Mouse (Mus musculus) liver, embryonic 16.5 days (tissue): ENCODE data around the gene Taok2. TPM values are rescaled to one million over a fixed set of nuclear protein-coding genes. Genes with fewer than 3 reads are reported as not detected.

Experiments
- ATAC-seq: fragments of 200-750 bp; cut with Nextera tagmentation; 2 replicates; pipeline ENCODE4 v1.8.0; 2017; ENCODE audit warnings: low read depth, mild to moderate bottlenecking, moderate number of reproducible peaks, moderate library complexity
- H3K27ac ChIP-seq: fragments of 300-500 bp; sonication (generic); 2 replicates; pipeline ENCODE4 v1.5.1; 2014; ENCODE audit warnings: mild to moderate bottlenecking, low read length
- H3K27me3 ChIP-seq: fragments of 300-500 bp; sonication (generic); 2 replicates; pipeline ENCODE4 v1.6.1; 2014; ENCODE audit warnings: low read depth, low read length, mixed read lengths; ENCODE audit not compliant: control insufficient read depth, insufficient read depth
- H3K36me3 ChIP-seq: fragments of 300-500 bp; sonication (generic); 2 replicates; pipeline ENCODE4 v1.6.1; 2014; ENCODE audit warnings: mild to moderate bottlenecking; ENCODE audit not compliant: control insufficient read depth, insufficient read depth
- H3K4me1 ChIP-seq: fragments of 300-500 bp; sonication (generic); 2 replicates; pipeline ENCODE4 v1.6.1; 2014; ENCODE audit warnings: low read depth, low read length, mixed read lengths; ENCODE audit not compliant: control insufficient read depth
- H3K4me2 ChIP-seq: fragments of 300-500 bp; sonication (generic); 2 replicates; pipeline ENCODE4 v1.6.1; 2014; ENCODE audit warnings: low read depth, low read length, mixed read lengths
- H3K4me3 ChIP-seq: fragments of 300-500 bp; sonication (generic); 2 replicates; pipeline ENCODE4 v1.5.1; 2014; ENCODE audit warnings: low read depth, mild to moderate bottlenecking, low read length
- H3K9ac ChIP-seq: fragments of 300-500 bp; sonication (generic); 2 replicates; pipeline ENCODE4 v1.6.1; 2014; ENCODE audit warnings: low read depth, low read length
- H3K9me3 ChIP-seq: fragments of 300-500 bp; sonication (generic); replicated peaks from 2 replicates; pipeline ENCODE4 v1.6.1; 2016; ENCODE audit warnings: low read length; ENCODE audit not compliant: control insufficient read depth
- WGBS: fragments of 180-500 bp; shearing (Covaris S2); extraction: QIAGEN DNeasy Blood & Tissue Kit; methylation state at CpG from one replicate; pipeline ENCODE4 v1.1.7; 2014; ENCODE audit not compliant: insufficient replicate concordance; 5-methylcytosine and 5-hydroxymethylcytosine counted together
- polyA plus RNA-seq: library from polyadenylated mRNA; unstranded; fragments of >200 nt; fragmentation: Nextera tagmentation; extraction: Ambion mirVana; gene quantifications from 2 replicates; pipeline ENCODE4 v1.2.1, GENCODE M21; 2015

Taok2 gene
- polyA plus RNA-seq, 1 experiment from 2014 or later, result 13.2 TPM

DNA sequence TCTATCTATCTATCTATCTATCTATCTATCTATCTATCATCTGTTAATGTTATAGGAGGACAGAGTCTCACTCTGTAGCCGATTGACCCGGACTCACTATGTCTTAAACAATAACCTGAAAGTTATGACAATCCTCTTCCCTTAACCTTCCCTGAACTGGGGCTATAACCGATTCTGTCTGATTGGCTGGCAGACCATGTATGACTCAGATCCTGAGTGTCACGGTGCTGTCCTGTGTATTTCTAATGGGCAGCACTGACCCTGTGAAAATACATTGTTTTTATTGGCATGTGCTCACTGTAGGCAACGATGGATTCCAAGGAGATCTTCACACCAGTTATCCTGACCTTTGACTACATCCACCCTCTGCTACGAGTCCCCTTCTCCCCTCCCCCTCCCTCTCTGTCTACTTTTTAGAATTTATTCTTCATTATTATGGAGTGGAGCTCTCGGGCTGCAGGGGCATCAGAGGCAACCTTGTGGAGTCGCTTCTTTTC is 68.7 kb downstream of the Taok2 start:
- no peak for ATAC-seq
- no peak overlapping the region for H3K9ac ChIP-seq

More for the DNA sequence above, 68.7 kb downstream of the Taok2 start:
- no peaks in the 10 kb centered on the region for H3K9me3 ChIP-seq
- no peak overlapping the region for H3K4me2 ChIP-seq
- H3K36me3 ChIP-seq, result no peaks in the 10 kb centered on the region
- H3K27ac ChIP-seq, result no peak overlapping the region
- H3K4me1 ChIP-seq, result no peaks in the 10 kb centered on the region
- WGBS, result 54% methylated on average over 8 of the region's 8 CpGs
- no peaks in the 10 kb centered on the region for H3K27me3 ChIP-seq
- no peak overlapping the region for H3K4me3 ChIP-seq

Other genes with a start within 250 kb of the Taok2 start
- 20.8 and 28.6 TPM in 2 replicates for gene Sgf29, start 235.4 kb downstream of the Taok2 start, polyA plus RNA-seq
- gene Sult1a1, start 208.3 kb downstream of the Taok2 start, polyA plus RNA-seq, result 69.5 and 88.7 TPM in 2 replicates
- gene Bola2, start 189.3 kb downstream of the Taok2 start, polyA plus RNA-seq, result 72.6 and 78.4 TPM in 2 replicates
- gene Slx1b, start 188.9 kb downstream of the Taok2 start, polyA plus RNA-seq, result 2.4 and 2.8 TPM in 2 replicates
- 98.9 and 105 TPM in 2 replicates for gene Coro1a, start 176.9 kb downstream of the Taok2 start, polyA plus RNA-seq
- gene Mapk3, start 125.1 kb downstream of the Taok2 start, polyA plus RNA-seq, result 19.6 and 22.3 TPM in 2 replicates
- 0.36 and 0.55 TPM in 2 replicates for gene Gdpd3, start 118.4 kb downstream of the Taok2 start, polyA plus RNA-seq
- gene Ypel3, start 107.7 kb downstream of the Taok2 start, polyA plus RNA-seq, result 102 and 119 TPM in 2 replicates
- gene Tbx6, start 103.2 kb downstream of the Taok2 start, polyA plus RNA-seq, result 0.90 and 1.3 TPM in 2 replicates
- gene Ppp4c, start 92.2 kb downstream of the Taok2 start, polyA plus RNA-seq, result 82.2 and 91.1 TPM in 2 replicates
- gene Fam57b, start 87.0 kb downstream of the Taok2 start, polyA plus RNA-seq, result not detected in 2 replicates
- gene 4930451I11Rik, start 53.1 kb downstream of the Taok2 start, polyA plus RNA-seq, result not detected in 2 replicates
- gene Doc2a, start 37.3 kb downstream of the Taok2 start, polyA plus RNA-seq, result not detected in 2 replicates
- gene Hirip3, start 22.7 kb downstream of the Taok2 start, polyA plus RNA-seq, result 10.0 and 10.8 TPM in 2 replicates
- 25.7 and 26.6 TPM in 2 replicates for gene Ino80e, start 22.3 kb downstream of the Taok2 start, polyA plus RNA-seq
- gene Tmem219, start 38.2 kb upstream of the Taok2 start, polyA plus RNA-seq, result 18.7 and 20.0 TPM in 2 replicates
- gene Kctd13, start 44.2 kb upstream of the Taok2 start, polyA plus RNA-seq, result 3.2 and 3.8 TPM in 2 replicates
- not detected in 2 replicates for gene Asphd1, start 64.9 kb upstream of the Taok2 start, polyA plus RNA-seq
- 0.15 and 0.19 TPM in 2 replicates for gene Sez6l2, start 65.9 kb upstream of the Taok2 start, polyA plus RNA-seq
- gene Cdipt, start 91.2 kb upstream of the Taok2 start, polyA plus RNA-seq, result 39.5 and 42.6 TPM in 2 replicates
- gene Cdiptos, start 91.4 kb upstream of the Taok2 start, polyA plus RNA-seq, result 0.30 and 0.74 TPM in 2 replicates
- 7.7 and 8.9 TPM in 2 replicates for gene Mvp, start 129.9 kb upstream of the Taok2 start, polyA plus RNA-seq
- gene Pagr1b, start 131.8 kb upstream of the Taok2 start, polyA plus RNA-seq, result not detected in 2 replicates
- gene Pagr1a, start 132.6 kb upstream of the Taok2 start, polyA plus RNA-seq, result 17.2 and 24.3 TPM in 2 replicates
- 10.7 and 17.7 TPM in 2 replicates for gene Gm42742, start 136.4 kb upstream of the Taok2 start, polyA plus RNA-seq
- gene Prrt2, start 136.5 kb upstream of the Taok2 start, polyA plus RNA-seq, result 0.24 and 0.67 TPM in 2 replicates
- 19.5 and 20.9 TPM in 2 replicates for gene Maz, start 142.3 kb upstream of the Taok2 start, polyA plus RNA-seq
- gene Kif22, start 157.8 kb upstream of the Taok2 start, polyA plus RNA-seq, result 102 and 103 TPM in 2 replicates
- gene Zg16, start 202.6 kb upstream of the Taok2 start, polyA plus RNA-seq, result 0.58 TPM in 1 of 2 replicates, not detected in the other
- 8.1 and 8.7 TPM in 2 replicates for gene AI467606, start 206.7 kb upstream of the Taok2 start, polyA plus RNA-seq
- 74.1 and 76.6 TPM in 2 replicates for gene Qprt, start 237.5 kb upstream of the Taok2 start, polyA plus RNA-seq